Mouse (Mus musculus) lung, postnatal 0 days (tissue): ENCODE measurements around the gene Shisa9.
A peak's percentile ranks its signal among the peaks of the same experiment; 100 is the strongest.

Source experiments
- CTCF ChIP-seq: IDR thresholded peaks from 2 replicates; pipeline ENCODE4 v1.5.1; 2016; ENCODE audit warnings: antibody characterized with exemption, mild to moderate bottlenecking
- EP300 ChIP-seq: IDR thresholded peaks from 2 replicates; pipeline ENCODE4 v1.6.1; 2016; ENCODE audit warnings: antibody characterized with exemption, mild to moderate bottlenecking, control low read depth

DNA sequence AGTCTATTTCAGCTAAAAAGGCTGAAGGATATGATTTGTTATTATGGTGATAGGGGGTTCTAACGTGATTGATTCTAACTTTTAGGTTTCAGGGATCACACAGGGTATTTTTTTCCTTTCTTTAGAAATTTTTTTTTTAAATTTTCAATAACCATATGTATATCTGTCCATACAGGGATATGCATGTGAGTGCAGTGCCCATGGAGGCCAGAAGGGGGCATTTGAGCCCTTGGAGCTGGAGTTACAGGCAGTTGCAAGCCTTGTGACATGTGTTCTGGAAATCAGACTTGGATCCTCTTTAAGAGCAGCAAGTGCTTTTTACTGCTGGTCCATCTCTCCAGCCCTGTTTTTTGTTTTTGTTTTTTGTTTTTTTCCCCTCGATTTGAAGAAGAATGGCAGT lies 16.3 kb upstream of the Shisa9 start:
- TF ChIP-seq CTCF (0 out of 2 replicates have a peak, but pooled peaks have one; percentile 18), EP300 (no peak)
